Mouse (Mus musculus) gastrocnemius, postnatal 36 days (tissue): Measurements from ENCODE around the gene Tril. TPM values are rescaled to one million over a fixed set of nuclear protein-coding genes. Genes with fewer than 3 reads are reported as not detected.

ENCODE experiments used
- DNase-seq, 2 experiments: peaks; one replicate each; pipeline ENCODE4 v3.0.0; 2022
- intact Hi-C: fragments of 180-260 bp; cut with DNase I; formaldehyde crosslinking; loops from one replicate; pipeline ENCODE4 v1.15.1; 2025
- long read RNA-seq, 2 experiments: library from polyadenylated mRNA; stranded (forward); transcript quantifications; one replicate each; pipeline ENCODE4 v2.0.0; 2021
- total RNA-seq, 2 experiments: library from RNA; stranded (reverse); gene quantifications; 2 replicates each; pipeline ENCODE4 v1.2.3; 2021

Gene Tril
- total RNA-seq, result 1 to 10 TPM; 2.2 to 3.0 TPM
- long read RNA-seq, experiment 1, full-length matches to known transcripts, result 1 of 1 reads
- long read RNA-seq, experiment 1, partial matches to known transcripts, result 0 of 1 reads
- long read RNA-seq, experiment 1, other reads (novel, unspliced or antisense), result 0 of 1 reads
- long read RNA-seq, experiment 2, full-length matches to known transcripts, result 4 of 4 reads
- long read RNA-seq, experiment 2, partial matches to known transcripts, result 0 of 4 reads
- long read RNA-seq, experiment 2, other reads (novel, unspliced or antisense), result 0 of 4 reads

DNA sequence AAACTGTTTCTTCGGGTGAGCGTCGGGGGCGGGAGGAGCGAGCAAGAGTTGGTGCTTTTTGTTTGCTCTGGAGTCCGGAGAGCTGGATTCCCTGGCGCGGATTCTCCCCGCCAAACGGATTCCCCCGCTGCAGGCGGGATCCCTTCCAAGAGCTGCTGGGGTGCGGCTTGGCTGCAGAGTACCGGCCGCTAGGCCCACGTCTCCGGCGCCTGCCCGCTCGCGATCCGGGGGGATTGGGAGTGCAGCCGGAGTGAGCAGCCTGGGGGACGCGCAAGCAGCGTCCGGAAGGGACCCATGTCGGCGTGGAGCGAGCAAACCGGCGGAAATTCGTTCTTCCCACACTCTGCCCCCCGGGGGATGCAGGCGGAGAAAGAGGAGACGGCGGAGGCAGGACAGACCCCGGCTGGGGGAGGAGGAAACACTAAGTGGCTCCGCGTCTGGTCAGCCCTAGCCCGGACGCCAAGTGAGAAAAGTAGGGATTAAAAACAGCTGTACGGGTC, at the start of gene Tril:
Gene Tril, minus strand, starts transcription at position 345 of the 500 bp plus-strand sequence.
- peak; percentile 80 to 84 for DNase-seq
- intact Hi-C loops, result no loop called here

DNA sequence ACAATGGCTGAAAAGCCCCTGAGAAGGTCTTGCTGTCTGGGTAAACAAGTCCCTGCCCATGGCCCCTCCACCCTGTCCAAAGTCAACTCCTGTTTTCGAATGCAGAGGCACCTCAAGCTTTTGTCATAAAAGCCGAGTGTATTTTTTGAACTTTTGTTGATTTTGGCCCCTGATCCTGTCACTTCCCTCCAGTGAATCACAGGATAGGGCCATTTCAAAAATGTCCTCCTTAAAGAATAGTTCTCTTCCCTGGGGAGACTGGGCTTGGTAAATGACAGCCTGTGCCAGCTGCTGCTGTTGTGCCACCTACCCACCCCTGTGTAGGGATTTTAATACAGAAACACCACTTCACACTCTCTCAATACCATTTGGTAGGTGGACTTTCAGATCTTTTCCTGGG, 42.4 kb upstream of the Tril start:
- intact Hi-C loops, result no loop called here
- no peak for DNase-seq

DNA sequence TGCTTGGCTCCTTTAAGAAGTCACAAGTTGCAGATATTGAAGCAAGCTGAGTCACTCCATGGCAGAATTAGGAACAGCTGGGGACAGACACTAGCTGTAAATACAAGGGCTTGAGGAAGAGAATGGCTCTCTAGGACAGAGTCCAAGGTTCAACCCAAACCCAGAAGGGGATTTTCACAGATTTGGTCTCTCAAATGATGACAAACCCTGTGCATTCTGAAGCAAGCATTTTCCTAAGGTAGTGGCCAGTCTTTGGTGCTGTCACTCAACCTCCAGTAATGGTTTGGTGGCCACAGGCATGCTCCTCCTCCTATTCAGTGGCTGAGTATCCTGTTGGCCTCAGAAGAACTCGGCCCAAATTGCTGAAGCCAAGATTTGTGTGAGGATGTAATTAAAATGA, 38.5 kb upstream of the Tril start:
- intact Hi-C loops, result no loop called here
- DNase-seq, result no peak

DNA sequence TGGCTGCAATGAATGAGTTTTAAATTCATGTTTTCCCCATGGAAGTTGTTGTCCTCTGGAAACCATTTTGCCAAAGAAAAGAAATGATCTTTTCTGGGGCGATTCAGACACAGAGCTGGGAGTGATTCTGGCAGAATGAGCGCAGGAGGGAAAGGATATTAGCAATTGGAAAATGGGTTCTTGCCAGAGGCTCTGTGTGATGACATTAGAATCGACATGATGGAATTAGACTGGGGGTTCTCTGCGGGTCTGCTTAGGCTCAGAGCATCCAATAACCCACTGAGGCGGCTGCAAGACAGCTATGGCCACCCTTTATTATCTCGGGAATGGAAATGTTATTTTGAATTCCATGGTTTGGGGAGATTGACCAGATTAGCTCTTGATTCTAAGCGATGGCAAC, 37.2 kb upstream of the Tril start:
- no peak for DNase-seq
- intact Hi-C loops, result no loop called here

DNA sequence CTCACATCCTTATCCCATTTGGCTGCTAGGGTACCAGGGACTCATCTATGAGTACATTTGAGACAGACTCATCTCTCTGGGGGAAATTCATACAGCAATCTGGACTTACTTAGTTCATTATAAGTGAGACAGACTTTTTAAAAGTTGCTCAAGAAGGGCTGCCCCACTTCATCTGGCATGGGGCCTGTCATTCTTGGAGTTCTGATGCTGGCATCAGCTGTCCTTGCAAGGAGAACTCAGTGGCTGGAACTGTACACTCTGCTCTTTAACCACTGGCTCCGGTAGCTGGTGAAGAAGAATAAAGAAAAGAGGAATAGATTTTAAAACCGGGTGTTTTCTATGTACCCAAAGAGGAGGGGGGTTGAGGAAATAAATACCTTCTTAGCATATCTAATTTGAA, 36.1 kb upstream of the Tril start:
- intact Hi-C loops, result no loop called here
- peak in 1 of 2 experiments; percentile 42 for DNase-seq

DNA sequence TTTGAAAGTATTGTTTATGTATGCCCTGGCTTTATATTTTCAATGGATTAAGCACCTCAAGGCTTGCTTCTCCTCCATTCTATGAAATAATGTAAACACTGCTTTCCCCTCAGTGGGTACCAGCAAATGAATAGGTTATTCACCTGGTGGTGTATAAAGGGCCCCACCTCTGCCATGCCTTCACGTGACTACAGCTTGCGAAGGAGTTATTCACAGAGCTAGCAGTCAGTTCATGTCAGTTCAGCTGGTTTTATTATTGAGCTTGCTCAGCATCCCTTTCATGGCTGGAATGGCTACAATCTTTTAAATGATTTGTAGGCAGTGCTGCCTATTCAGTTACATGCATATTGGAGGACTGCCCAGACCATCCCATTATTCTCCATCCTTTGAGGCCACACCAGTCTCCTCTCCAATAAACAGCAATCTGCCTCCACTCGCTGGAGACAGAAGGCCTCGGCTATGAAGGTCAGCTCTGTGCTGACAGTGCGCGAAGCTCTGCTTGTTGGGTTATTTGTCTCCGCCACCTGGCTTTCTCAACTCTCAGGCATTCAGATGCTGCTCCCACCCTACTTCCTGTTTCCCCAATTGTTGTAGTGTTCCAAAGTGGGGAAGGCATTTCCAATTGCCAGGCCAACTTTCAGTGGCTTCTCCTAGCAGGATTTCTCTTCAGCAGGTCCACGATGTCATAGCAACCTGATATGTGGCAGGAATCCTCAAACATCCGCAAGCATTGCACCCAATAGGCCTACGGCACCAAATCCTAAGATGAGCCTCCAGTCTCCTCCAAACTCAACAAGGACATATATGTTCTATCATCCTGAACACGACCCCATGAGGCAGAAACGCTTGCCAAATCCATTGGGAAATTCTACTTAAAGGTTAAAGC, 34.6 kb upstream of the Tril start:
- intact Hi-C loops, result no loop called here
- no peak for DNase-seq

DNA sequence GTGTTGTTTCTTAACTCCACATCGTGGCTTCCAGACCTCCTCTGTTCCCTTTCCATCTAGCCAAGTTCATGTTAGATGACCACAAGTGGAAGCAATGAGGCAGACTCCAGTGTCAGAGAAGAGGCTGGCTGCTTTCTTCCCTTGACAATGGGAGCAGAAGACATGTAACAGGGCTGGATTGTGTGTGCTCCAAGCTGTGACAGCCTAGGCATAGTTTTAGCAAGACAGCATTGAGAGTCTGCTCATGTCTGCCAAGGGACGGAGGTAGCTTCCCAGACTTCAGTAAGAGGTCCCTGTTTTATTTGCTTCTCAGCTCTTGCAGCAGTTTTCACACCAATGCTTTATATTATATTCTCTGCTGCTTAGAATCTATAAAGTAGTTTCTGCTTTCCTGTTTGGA, 33.6 kb upstream of the Tril start:
- DNase-seq, result no peak
- intact Hi-C loops, result no loop called here

DNA sequence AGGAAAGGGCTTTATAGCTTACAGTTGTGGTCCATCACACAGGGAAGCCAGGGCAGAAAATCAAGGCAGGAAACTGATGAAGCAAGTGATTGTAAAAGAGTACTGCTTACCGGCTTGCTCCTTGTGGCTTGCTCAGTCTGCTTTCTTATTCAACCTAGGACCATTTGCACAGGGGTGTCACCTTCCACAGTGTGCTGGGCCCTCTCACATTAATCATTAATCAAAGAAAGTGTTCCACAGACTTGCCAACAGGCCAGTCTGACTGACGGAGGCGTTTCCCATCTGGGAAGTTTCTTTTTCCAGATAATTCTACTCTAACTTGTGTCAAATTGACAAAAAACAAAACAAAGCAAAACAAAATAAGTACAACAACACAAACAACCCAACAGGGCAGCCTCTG, 32.9 kb upstream of the Tril start:
- intact Hi-C loops, result no loop called here
- no peak for DNase-seq

DNA sequence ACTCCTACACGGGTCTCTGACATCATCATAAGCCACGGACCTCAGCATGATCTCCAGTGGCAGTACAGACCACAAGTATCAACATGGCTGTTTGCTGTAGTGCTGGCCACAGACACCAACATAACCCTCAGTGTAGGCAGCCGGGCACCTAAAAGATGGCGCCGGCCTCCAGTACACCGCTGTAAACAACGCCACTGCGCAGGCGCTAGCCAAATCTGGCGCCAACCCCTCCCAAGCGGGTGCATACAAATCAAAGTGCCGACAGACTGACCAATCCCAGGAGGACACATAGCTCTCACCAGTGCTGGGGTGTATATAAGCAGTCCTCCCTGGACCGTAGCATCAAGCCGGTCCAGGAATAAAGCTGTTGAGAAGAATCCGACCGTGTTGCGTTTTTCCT, 24.0 kb upstream of the Tril start:
- no peak for DNase-seq
- intact Hi-C loops, result no loop called here

DNA sequence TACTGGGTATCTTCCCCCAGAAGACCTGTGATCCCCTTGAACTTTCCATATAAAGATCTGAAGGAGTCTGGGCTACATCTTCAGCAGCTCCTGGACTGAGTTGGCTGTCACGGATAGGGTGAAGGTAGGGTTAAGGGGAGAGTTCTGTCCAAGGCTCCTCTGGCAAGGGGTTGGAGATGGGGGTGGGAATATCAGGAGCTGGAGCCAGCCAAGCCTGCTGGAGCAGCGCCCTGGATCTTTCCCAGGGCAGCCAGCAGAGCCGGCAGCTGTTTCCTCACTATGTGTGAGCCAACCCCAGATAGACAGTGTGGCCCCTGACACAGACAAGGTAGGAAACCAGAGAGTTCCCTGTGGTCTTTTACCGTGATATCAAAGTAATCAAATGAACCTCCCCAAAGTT, 4.6 kb upstream of the Tril start:
- intact Hi-C loops, result no loop called here

DNA sequence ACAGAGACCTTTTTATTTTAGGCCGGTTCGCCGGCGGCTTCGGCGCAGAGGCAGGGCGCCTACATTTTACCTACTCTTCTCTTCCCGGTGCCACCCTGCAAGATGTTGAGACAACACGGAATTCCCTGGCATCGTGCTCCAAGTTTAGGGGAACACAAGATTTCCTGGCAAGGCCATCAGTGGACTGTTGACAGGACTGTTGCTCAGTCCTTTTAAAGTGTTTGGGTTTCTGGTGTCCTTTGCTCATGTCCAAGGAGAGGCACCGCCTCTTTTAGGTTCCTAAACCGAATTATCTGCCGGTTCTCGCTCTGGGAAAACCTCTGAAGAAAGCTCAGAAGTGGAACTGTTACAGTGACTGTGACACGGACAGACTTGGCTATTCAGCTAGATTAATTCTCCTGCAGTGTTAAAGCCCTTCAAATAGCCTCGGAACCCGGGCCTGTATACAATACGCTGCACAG, 441 bp upstream of the Tril start:
- DNase-seq, result peak in 1 of 2 experiments; percentile 21
- intact Hi-C loops, result no loop called here

More for the DNA sequence above, 4.6 kb upstream of the Tril start:
- DNase-seq, result peak; percentile 37 to 40

DNA sequence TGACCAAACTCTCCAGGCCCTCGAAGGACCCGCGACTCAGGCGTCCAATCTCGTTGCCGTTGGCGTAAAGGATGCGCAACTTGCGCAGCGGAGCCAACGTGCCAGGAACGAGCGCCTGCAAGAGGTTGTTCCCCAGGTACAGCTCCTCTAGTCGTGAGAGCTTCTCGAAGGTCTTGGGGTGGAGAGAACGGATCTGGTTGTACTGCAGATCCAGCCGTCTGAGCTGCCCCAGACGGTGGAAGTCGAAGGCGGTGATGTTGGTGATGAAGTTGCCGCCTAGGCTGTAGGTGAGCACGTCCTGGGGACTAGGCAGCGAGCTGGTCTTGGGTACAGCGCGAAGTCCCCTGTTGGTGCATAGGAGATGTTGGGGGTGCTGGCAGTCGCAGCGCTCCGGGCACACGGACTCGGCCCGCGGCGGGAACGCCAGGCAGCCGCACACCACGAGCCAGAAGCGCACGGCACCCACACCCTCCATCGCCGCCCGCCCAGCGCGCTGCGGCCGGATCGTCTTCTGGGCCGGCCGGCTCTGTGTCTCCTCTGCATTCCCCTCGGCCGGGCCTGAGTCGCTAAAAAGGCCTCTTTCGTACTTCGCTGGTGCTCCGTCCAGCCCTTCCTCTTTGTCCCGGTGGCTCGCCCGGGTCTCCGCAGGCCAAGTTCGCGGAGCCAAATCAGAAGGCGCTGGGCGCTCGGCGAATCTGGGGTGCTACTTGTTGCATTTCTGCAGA, 707 bp downstream of the Tril start:
- intact Hi-C loops, result no loop called here

DNA sequence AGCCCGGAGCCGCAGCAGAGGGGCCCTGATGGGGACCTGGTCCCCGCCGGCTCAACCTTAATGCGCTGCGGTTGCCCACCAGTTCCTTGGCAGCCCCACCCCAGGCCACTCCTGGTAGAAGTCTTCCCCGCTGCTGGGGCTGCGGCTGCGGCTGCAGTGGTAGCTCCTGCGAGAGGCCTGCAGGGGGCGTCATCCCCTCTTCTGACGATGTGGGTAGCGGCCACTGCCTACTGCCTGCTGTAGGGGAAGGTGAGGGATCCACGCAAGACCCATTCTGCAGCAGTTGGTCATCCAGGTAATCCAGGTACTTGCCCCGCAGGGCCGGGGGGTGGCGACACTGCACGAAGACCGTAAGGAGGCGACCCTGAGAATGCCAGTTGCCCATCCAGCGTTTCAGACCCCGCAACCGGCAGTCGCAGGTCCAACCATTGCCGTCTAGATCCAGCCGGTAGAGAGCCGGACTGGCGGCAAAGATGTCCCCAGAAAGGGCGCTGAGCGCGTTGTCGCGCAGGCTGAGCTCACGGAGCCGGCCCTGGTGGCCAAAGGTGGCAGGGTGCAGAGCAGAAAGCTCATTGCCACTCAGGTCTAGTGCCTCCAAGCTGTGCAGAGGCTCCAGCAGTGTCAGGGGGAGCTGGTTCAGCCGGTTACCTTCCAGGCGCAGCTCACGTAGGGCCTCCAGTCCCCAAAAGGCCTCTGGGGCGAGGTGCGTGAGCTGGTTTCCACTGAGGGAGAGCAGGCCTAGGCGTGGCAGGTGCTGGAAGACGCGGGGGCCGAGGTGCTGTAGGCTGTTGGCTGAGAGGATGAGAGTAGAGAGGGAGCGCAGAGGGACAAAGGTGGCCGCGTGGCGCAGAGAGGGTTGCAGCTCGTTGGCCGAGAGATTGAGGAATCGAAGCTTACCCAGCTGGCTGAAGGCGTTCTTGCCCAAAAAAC, 1.6 kb downstream of the Tril start:
- intact Hi-C loops, result no loop called here
- DNase-seq, result peak; percentile 16 to 34

More for the DNA sequence above, 707 bp downstream of the Tril start:
- DNase-seq, result peak in 1 of 2 experiments; percentile 50

DNA sequence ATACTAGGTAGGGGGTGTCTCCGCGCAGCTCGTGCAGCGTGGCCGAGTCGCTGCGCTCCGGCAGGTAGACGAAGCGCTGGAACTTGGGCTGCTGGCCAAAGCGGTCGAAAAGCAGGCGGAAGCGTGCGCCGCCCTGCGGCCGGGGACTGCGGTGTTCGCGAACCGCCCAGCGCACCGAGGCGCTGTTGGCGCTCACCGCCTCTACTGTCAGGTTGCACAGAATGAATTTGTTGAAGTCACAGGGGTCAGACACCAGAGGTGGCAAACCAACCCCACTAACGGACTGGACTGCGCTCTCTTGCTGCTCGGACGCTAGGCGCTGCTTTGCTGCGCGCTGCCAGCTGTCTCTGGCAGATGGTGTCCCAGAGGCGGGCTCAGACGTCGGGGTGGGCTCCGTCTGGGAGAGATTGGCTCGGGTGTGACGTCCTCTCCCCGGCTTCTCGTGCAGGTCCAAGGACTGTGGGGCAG, 2.3 kb downstream of the Tril start:
- DNase-seq, result peak; percentile 69 to 70
- intact Hi-C loops, result no loop called here

DNA sequence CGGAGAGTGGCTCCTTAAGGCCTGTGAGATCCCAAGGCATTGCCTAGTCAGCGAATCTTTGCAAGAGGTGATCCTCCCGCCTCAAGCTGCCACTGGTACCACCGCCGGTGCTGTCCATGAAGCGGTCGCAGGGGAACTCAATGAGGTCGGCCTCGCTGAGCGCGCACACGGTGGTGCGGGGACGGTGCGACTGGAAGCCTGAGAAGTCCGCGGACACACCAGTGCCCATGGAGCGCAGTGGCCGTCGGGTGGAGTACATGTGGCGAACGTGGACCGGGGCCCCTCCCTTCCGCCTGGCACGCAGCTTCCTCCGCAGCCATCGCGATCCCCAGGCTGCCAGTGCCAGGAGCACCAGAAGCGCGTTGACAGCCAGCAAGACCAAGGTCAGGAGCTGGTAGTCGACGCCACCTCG, 2.9 kb downstream of the Tril start:
- peak in 1 of 2 experiments; percentile 29 for DNase-seq
- intact Hi-C loops, result no loop called here

DNA sequence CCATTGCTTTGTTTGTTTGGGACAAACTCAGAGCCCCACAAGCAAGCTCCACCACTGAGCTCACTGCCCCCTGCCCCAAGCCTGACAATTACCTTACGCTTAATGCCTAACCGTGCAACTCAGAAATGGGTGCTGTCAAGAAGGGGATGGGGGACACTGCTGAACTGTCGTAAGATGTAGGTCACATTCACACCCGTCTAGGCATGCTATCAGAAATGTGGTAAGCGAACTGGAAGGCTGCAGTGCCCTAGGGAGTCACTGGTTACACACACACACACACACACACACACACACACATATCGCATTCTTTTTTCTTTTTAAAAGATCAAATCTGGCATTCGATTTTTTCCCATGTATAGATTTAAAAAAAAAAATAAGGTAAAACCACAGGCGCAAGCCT, 4.0 kb downstream of the Tril start:
- DNase-seq, result no peak
- intact Hi-C loops, result no loop called here

DNA sequence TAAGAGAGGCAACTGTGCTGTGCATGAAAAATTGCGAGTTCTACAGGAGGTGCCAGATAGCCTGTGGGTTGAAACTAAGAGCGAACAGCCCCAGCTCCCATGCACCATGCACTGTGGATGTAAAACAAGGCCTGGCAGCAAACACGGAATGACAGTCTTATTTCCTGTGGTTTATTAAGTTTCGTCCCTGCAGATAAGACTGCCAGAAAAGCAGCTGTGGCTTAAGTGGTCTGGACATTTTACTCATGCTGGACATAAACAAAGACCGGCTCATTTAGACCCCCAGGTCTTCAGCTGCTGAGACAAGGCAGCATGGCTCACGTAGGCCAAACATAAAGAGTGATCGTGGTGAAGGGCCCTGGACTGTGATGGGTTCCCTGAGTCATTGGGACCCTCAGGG, 4.9 kb downstream of the Tril start:
- DNase-seq, result no peak

DNA sequence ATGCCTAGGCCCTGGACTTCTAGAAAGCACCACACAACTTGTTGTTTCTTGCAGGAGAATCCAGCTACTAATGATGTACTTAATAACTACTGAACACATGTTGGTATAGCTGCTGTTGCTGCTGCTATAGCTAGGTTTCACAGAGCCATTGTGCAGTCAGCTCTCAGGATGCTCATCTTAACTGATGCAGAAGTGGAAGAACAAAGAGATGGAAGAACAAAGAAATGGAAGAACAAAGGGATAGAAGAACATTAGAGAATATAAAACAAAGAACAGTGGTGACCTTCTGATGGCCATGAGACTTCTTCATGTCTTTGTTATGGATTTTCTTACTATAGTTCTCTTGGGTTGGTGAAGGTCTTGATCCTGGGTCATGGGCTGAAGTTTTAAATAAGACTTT, 6.4 kb downstream of the Tril start:
- no peak for DNase-seq
- intact Hi-C loops, result no loop called here

More for the DNA sequence above, 4.9 kb downstream of the Tril start:
- intact Hi-C loops, result no loop called here

DNA sequence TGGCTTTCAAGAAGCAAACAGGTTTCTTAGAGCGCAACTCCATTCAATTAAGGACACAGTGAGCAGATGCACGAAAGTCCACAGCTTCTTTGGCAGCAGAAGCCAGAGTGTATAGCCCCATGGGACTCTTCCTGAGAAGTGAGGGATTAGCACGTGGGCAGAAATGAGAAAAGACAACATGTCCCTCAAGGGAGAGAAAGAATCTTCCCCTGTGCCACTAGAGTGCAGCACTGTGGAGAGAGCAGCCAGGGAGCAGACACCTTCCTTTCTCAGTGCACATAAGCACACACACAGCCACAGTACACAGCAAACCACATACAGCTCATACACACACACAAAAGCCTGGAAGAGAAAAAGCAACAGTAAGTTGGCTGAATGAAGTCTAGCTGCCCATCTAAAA, 8.4 kb downstream of the Tril start:
- intact Hi-C loops, result no loop called here
- DNase-seq, result no peak

DNA sequence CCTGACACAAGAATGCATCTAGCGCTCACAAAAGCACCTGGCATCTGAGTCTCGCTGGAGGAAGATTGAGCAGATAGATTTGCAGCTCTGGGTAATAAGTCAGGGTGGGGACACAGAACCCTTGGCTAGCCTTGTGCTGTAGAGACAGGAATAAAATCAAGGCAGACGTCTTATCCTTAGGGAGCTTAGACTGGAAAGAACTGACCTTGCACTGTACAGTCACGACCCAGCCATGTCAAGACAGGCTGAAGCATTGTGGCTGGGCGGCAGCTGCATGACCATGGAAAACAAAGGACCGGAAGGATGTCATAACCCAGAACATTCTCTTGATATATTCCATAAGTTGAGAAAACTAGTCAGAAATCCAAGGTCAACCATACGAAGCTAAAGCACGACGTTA, 11.8 kb downstream of the Tril start:
- intact Hi-C loops, result no loop called here
- no peak for DNase-seq
